Mouse (Mus musculus) cortical plate, adult 2 months (tissue): ENCODE results near the gene Wipf1. TPM values are rescaled to one million over a fixed set of nuclear protein-coding genes. Genes with fewer than 3 reads are reported as not detected.

Experiments
- H3K27ac ChIP-seq: fragments of 200-500 bp; 2 replicates; pipeline ENCODE4 v1.5.1; 2012; ENCODE audit warnings: low read length, control low read depth, inconsistent platforms; ENCODE audit not compliant: insufficient read depth
- H3K4me1 ChIP-seq: fragments of 200-500 bp; 2 replicates; pipeline ENCODE4 v1.6.1; 2011; ENCODE audit warnings: low read length; ENCODE audit not compliant: control insufficient read depth, insufficient read depth
- H3K4me3 ChIP-seq: fragments of 200-500 bp; 2 replicates; pipeline ENCODE4 v1.5.1; 2011; ENCODE audit warnings: mild to moderate bottlenecking, low read length, control low read depth; ENCODE audit not compliant: insufficient read depth
- CTCF ChIP-seq: fragments of 200-500 bp; IDR thresholded peaks from 2 replicates; pipeline ENCODE4 v1.5.1; 2011; ENCODE audit warnings: mild to moderate bottlenecking, control low read depth, low read length; ENCODE audit not compliant: insufficient read depth; ENCODE audit errors: extremely low read depth
- POLR2A ChIP-seq: fragments of 200-500 bp; IDR thresholded peaks from 2 replicates; pipeline ENCODE4 v1.6.1; 2011; ENCODE audit warnings: mild to moderate bottlenecking, low read length, control low read depth; ENCODE audit not compliant: insufficient read depth; ENCODE audit errors: extremely low read depth
- polyA plus RNA-seq: library from polyadenylated mRNA; depleted of rRNA; stranded (reverse); fragments of >200 nt; gene quantifications from 2 replicates; pipeline ENCODE4 v1.2.3, GENCODE M21; 2012

Gene Wipf1
- polyA plus RNA-seq, 1 experiment: 7.4 TPM

GRCm38 (mm10) chr2:73463431-73464194 is 65.9 kb downstream of the Wipf1 start:
- TF ChIP-seq POLR2A (no peak), CTCF (no peak)
- no peaks in the 10 kb centered on the region for H3K4me1 ChIP-seq
- H3K27ac ChIP-seq: no peak overlapping the region
- no peak overlapping the region for H3K4me3 ChIP-seq

DNA sequence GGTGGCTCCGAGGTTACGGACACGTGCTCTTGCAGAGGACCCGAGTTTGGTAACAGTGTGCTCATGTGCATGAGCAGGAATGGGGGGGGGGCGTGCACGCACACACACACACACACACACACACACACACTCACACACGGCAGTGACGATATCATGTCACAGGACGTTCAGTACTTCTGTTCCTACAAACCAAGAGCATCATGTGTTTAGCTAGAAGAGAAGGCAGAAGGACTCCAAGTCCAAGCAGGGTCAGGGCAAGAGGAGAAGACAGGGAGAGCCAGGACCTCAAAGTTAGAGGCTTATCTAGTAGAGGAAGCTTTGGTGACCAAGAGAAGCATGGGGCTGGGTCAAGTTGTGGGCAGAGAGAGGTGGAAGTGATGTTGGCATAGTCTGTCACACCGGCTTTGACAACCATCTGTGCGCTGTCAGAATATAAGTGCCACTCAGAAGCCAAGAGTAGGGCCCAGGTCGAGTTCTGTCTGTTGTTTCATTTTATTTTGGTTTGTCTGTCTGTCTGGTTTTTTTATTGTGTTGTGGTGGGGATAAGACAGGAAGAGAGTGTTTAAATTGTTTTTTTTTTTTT is 66.7 kb downstream of the Wipf1 start:
- TF ChIP-seq CTCF (no peak), POLR2A (no peak)
- Histone ChIP-seq H3K4me1 (no peaks in the 10 kb centered on the region), H3K4me3 (no peak overlapping the region), H3K27ac (no peak overlapping the region)

DNA sequence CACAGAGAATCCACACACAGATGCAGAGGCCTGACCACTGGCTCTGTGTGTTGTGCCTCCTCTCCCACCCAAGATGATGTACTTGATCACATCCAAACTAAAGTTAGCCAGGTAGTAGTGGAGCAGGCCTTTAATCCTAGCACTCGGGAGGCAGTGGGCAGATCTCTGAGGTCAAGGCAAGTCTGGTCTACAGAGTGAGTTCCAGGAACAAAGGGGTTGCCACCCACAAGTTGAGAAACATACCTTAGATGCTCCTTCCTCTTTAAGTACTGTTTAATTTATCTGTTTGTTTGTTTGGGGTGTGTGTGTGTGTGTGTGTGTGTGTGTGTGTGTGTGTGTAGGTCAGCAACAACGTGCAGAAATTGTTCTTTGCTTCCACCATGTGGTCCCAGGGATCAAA is 67.3 kb downstream of the Wipf1 start:
- Histone ChIP-seq H3K4me3 (no peak overlapping the region), H3K4me1 (no peaks in the 10 kb centered on the region), H3K27ac (no peak overlapping the region)
- no peak for TF ChIP-seq POLR2A
- TF ChIP-seq CTCF: no peak

GRCm38 (mm10) chr2:73460168-73460567 is 69.4 kb downstream of the Wipf1 start:
- Histone ChIP-seq H3K27ac (no peak overlapping the region), H3K4me1 (no peaks in the 10 kb centered on the region), H3K4me3 (no peak overlapping the region)
- TF ChIP-seq POLR2A (no peak), CTCF (no peak)

GRCm38 (mm10) chr2:73459607-73460153 is 69.9 kb downstream of the Wipf1 start:
- H3K27ac ChIP-seq: no peak overlapping the region
- H3K4me3 ChIP-seq: no peak overlapping the region
- no peak for TF ChIP-seq POLR2A
- H3K4me1 ChIP-seq: no peaks in the 10 kb centered on the region

DNA sequence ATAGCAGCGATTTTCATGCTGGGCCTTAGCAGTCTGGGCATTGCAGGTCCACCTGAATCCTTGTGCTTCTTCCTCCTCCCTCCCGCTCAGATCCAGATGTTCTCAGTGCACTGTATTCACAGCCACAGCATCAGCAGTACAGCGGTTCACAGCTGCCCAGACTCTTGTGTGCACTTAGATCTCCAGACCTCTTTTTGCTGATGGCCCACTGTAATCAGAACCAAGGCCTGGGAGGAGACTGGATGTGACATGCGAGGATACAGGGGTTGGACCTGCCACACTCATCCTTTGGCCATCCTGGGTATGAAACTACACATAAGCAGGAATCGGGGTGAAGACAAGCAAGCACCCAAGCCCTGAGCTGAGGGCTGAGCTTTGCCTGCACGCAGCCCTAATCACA is 72.6 kb downstream of the Wipf1 start:
- Histone ChIP-seq H3K4me1 (no peaks in the 10 kb centered on the region), H3K4me3 (no peak overlapping the region), H3K27ac (no peak overlapping the region)
- no peak for TF ChIP-seq POLR2A
- no peak for TF ChIP-seq CTCF

GRCm38 (mm10) chr2:73456154-73456553 is 73.4 kb downstream of the Wipf1 start:
- no peak overlapping the region for H3K27ac ChIP-seq
- no peak overlapping the region for H3K4me3 ChIP-seq
- TF ChIP-seq POLR2A (no peak), CTCF (no peak)
- H3K4me1 ChIP-seq: no peaks in the 10 kb centered on the region

DNA sequence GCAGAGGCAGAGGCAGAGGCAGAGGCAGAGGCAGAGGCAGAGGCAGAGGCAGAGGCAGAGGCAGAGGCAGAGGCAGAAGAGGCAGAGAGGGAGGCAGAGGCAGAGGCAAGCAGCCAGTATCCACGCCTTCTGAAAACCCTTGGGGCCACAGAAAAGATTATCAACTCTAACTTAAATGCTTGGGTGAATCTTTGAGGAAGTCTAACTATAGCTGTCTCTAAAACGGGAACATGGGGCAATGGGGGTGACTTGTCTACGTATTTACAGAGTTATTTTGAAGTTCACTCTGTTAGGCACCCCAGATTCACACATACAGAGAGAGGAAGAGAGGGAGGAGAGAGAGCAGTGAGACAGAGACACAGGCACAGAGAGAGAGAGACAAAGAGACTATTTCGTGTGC is 74.0 kb downstream of the Wipf1 start:
- TF ChIP-seq POLR2A: no peak
- TF ChIP-seq CTCF: no peak
- Histone ChIP-seq H3K27ac (no peak overlapping the region), H3K4me3 (no peak overlapping the region), H3K4me1 (no peaks in the 10 kb centered on the region)

- TF ChIP-seq POLR2A (no peak), CTCF (no peak)
Measured at GRCm38 (mm10) chr2:73454682-73455081, 74.9 kb downstream of the Wipf1 start.

DNA sequence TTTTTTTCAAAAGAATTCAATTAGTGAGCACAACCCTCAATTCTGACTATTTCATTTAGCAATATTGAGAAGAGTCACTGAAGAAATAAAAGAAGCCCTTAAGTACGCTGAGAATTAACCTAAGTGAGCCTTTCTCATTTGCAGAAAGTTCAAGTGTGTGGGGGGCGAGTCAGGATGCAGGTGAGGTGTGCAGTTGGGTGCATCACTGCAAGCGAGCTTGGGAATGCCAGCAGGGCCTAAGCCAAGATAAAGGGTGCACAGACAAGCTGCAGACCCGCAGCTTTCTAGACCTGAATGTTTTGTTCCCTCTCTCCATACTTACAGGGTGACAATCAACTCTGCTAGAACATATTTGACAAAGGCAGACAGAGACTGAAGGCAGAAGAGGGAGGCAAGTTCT is 75.3 kb downstream of the Wipf1 start:
- Histone ChIP-seq H3K27ac (no peak overlapping the region), H3K4me1 (no peaks in the 10 kb centered on the region), H3K4me3 (no peak overlapping the region)
- TF ChIP-seq POLR2A: no peak
- no peak for TF ChIP-seq CTCF

More at GRCm38 (mm10) chr2:73454682-73455081, 74.9 kb downstream of the Wipf1 start:
- no peak overlapping the region for H3K27ac ChIP-seq
- H3K4me3 ChIP-seq: no peak overlapping the region
- H3K4me1 ChIP-seq: no peaks in the 10 kb centered on the region
